Mouse (Mus musculus) liver, embryonic 14.5 days (tissue): ENCODE measurements around the gene Cfap99. TPM values are rescaled to one million over a fixed set of nuclear protein-coding genes. Genes with fewer than 3 reads are reported as not detected.

Experiments
- ATAC-seq: fragments of 200-750 bp; cut with Nextera tagmentation; 2 replicates; pipeline ENCODE4 v1.8.0; 2017; ENCODE audit warnings: moderate number of reproducible peaks, mild to moderate bottlenecking, moderate library complexity; ENCODE audit not compliant: insufficient read depth
- DNase-seq, 3 experiments: peaks; one replicate each; pipeline ENCODE4 v3.0.0-alpha.2; 2012 to 2013; ENCODE audit warnings: low read depth in 3 of 3, low spot score in 3 of 3
- H3K27ac ChIP-seq: fragments of 300-500 bp; sonication (generic); 2 replicates; pipeline ENCODE4 v1.5.1; 2014; ENCODE audit warnings: moderate library complexity, mild to moderate bottlenecking, control low read depth, inconsistent platforms
- H3K27me3 ChIP-seq: fragments of 300-500 bp; sonication (generic); 2 replicates; pipeline ENCODE4 v1.6.1; 2014; ENCODE audit warnings: mild to moderate bottlenecking, low read length, moderate library complexity; ENCODE audit not compliant: control insufficient read depth, insufficient read depth
- H3K36me3 ChIP-seq: fragments of 300-500 bp; sonication (generic); replicated peaks from 2 replicates; pipeline ENCODE4 v1.6.1; 2014; ENCODE audit warnings: low read depth; ENCODE audit not compliant: control insufficient read depth, insufficient read depth
- H3K4me1 ChIP-seq, 2 experiments: fragments of 200-500 bp in 1 of 2; fragments of 300-500 bp in 1 of 2; sonication (generic) in 1 of 2; replicated peaks; 2 replicates each; pipeline ENCODE4 v1.6.1; 2012 to 2014; ENCODE audit warnings: antibody characterized with exemption in 1 of 2, inconsistent platforms in 1 of 2, low read length in 1 of 2; ENCODE audit not compliant: control insufficient read depth in 2 of 2, insufficient read depth in 2 of 2
- H3K4me2 ChIP-seq: fragments of 300-500 bp; sonication (generic); 2 replicates; pipeline ENCODE4 v1.6.1; 2014; ENCODE audit warnings: low read depth, mild to moderate bottlenecking, control low read depth, moderate library complexity
- H3K4me3 ChIP-seq, 2 experiments: fragments of 200-500 bp in 1 of 2; fragments of 300-500 bp in 1 of 2; sonication (generic) in 1 of 2; 2 replicates each; pipeline ENCODE4 v1.5.1; 2012 to 2014; ENCODE audit warnings: low read depth in 2 of 2, low read length in 2 of 2, mild to moderate bottlenecking in 2 of 2, control low read depth in 1 of 2, inconsistent platforms in 1 of 2, moderate library complexity in 1 of 2; ENCODE audit not compliant: insufficient read depth in 1 of 2
- H3K9ac ChIP-seq: fragments of 300-500 bp; sonication (generic); replicated peaks from 2 replicates; pipeline ENCODE4 v1.6.1; 2014; ENCODE audit warnings: mild to moderate bottlenecking, control low read depth, moderate library complexity
- H3K9me3 ChIP-seq: fragments of 300-500 bp; sonication (generic); 2 replicates; pipeline ENCODE4 v1.6.1; 2016; ENCODE audit warnings: low read length, mixed read lengths; ENCODE audit not compliant: control insufficient read depth
- CTCF ChIP-seq: IDR thresholded peaks from 2 replicates; pipeline ENCODE4 v1.5.1; 2016; ENCODE audit warnings: antibody characterized with exemption, low read depth, control low read depth
- EP300 ChIP-seq: IDR thresholded peaks from 2 replicates; pipeline ENCODE4 v1.6.1; 2016; ENCODE audit warnings: antibody characterized with exemption, low read depth
- WGBS: fragments of 180-500 bp; shearing (Covaris S2); extraction: QIAGEN DNeasy Blood & Tissue Kit; methylation state at CpG from one replicate; pipeline ENCODE4 v1.1.7; 2014; ENCODE audit not compliant: insufficient replicate concordance; 5-methylcytosine and 5-hydroxymethylcytosine counted together
- polyA plus RNA-seq, 2 experiments: library from polyadenylated mRNA; depleted of rRNA in 1 of 2; stranded (reverse) in 1 of 2; unstranded in 1 of 2; fragments of >200 nt; fragmentation: Nextera tagmentation in 1 of 2; extraction: Ambion mirVana in 1 of 2; gene quantifications; 2 replicates each; pipeline versions ENCODE4 v1.2.1 to v1.2.3; 2012 to 2014

The Cfap99 gene
- polyA plus RNA-seq, 2 experiments = not detected

DNA sequence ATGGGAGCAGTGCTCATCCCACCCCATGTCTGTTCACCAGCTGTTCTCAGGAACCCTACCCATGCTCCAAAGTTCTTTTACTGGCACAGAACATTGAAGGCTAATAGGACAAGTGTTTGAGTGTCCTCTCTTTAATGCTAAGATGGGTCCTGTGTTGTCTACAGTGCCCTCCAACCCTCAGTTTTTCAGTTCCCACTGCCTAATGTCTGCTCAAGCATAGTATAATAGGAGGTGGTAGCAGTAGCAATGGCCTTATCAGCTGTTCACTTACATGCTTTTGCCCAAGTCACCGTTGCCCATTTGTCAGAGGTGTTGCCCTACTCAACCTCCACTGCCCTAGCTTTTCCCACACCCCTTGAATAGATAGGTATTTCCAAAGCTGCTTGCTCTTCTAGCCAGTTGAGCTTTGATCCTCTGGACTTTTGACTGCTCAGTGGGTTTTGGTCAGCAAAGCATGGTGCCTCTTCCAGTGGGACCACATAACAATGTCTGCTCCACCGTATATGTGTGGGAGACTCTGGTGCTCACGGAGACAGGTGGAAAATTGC, 63.8 kb downstream of the Cfap99 start:
- no peak overlapping the region for H3K27ac ChIP-seq
- no peaks in the 10 kb centered on the region for H3K9me3 ChIP-seq
- H3K36me3 ChIP-seq = peaks cover 72% of the 10 kb centered on the region
- no peak for ATAC-seq
- no peak for DNase-seq
- H3K4me2 ChIP-seq = no peak overlapping the region
- H3K9ac ChIP-seq = no peak overlapping the region
- H3K4me1 ChIP-seq = no peaks in the 10 kb centered on the region
- no peak for TF ChIP-seq CTCF
- TF ChIP-seq EP300 = no peak
- no peak overlapping the region for H3K4me3 ChIP-seq
- no peaks in the 10 kb centered on the region for H3K27me3 ChIP-seq
- WGBS = 87% methylated on average over 3 of the region's 3 CpGs

DNA sequence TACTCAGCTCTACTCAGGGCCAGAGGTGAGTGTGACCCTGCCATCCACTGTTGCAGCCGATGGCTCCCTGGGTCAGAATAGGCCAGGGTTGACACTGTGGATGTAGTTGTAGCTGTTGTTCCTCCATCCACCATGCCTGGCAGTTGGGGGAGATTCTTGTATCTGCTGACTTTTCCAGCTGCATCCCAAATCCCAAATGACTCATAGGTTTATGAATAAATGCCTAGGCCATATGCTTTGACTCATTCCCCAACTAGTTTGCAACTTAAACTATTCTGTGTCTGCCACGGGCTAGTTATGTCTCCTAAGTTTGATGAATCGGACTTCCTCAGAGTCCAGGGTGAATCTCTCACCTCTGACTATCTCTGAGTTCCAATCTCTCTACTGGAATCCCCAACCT, 71.9 kb downstream of the Cfap99 start:
- H3K9me3 ChIP-seq = no peaks in the 10 kb centered on the region
- H3K4me3 ChIP-seq = no peak overlapping the region
- H3K36me3 ChIP-seq = peaks cover 12% of the 10 kb centered on the region
- H3K27me3 ChIP-seq = no peaks in the 10 kb centered on the region
- no peaks in the 10 kb centered on the region for H3K4me1 ChIP-seq
- no peak overlapping the region for H3K9ac ChIP-seq
- TF ChIP-seq CTCF (no peak), EP300 (no peak)
- DNase-seq (no peak), ATAC-seq (no peak)
- H3K4me2 ChIP-seq = no peak overlapping the region
- WGBS = 81% methylated on average over 3 of the region's 3 CpGs
- H3K27ac ChIP-seq = no peak overlapping the region

- Histone ChIP-seq H3K4me2 (no peak overlapping the region), H3K4me1 (no peaks in the 10 kb centered on the region), H3K4me3 (no peak overlapping the region), H3K9ac (no peak overlapping the region), H3K27me3 (no peaks in the 10 kb centered on the region), H3K36me3 (peaks cover 3% of the 10 kb centered on the region), H3K27ac (no peak overlapping the region), H3K9me3 (no peaks in the 10 kb centered on the region)
- TF ChIP-seq CTCF (no peak), EP300 (no peak)
- DNase-seq = no peak
- ATAC-seq = no peak
Observed at GRCm38 (mm10) chr5:34363115-34363514, 74.7 kb downstream of the Cfap99 start.

- ATAC-seq (no peak), DNase-seq (peak in 1 of 3 experiments; percentile 4)
- H3K27me3 ChIP-seq = no peaks in the 10 kb centered on the region
- peak overlapping the region; percentile 71 to 78 for H3K4me3 ChIP-seq
- H3K9me3 ChIP-seq = no peaks in the 10 kb centered on the region
- TF ChIP-seq EP300 (no peak), CTCF (no peak)
- peak overlapping the region; percentile 95 for H3K4me2 ChIP-seq
- 61% methylated on average over 7 of the region's 7 CpGs for WGBS
- peaks cover 5 to 18% of the 10 kb centered on the region in 2 experiments for H3K4me1 ChIP-seq
- H3K27ac ChIP-seq = peak overlapping the region; percentile 39
- no peaks in the 10 kb centered on the region for H3K36me3 ChIP-seq
- H3K9ac ChIP-seq = peak overlapping the region; percentile 76
Observed at GRCm38 (mm10) chr5:34368551-34369290, 80.3 kb downstream of the Cfap99 start.

- Histone ChIP-seq H3K4me3 (peak within 1 kb of the TSS; percentile 71 to 78), H3K27me3 (no peaks in the 10 kb centered on the region), H3K4me1 (peaks cover 5 to 18% of the 10 kb centered on the region in 2 experiments), H3K27ac (peak within 1 kb of the TSS; percentile 39), H3K9ac (peak within 1 kb of the TSS; percentile 96), H3K9me3 (no peaks in the 10 kb centered on the region), H3K36me3 (no peaks in the 10 kb centered on the region), H3K4me2 (peak within 1 kb of the TSS; percentile 95)
- peak; percentile 84 to 85 (median 84) for DNase-seq
- ATAC-seq = peak; percentile 97
- WGBS = under 1% methylated on average over 51 of the region's 64 CpGs
- TF ChIP-seq EP300 = no peak
- 0 out of 2 replicates have a peak, but pooled peaks have one; percentile 5 for TF ChIP-seq CTCF
Observed at GRCm38 (mm10) chr5:34369341-34370021, 81.1 kb downstream of the Cfap99 start, which contains the start of gene Fam193a. Gene Fam193a (plus strand): TSS chr5:34369933.
